Mouse (Mus musculus) brain, embryonic 18.5 days (tissue): Measurements from ENCODE around the gene Gm20903.
"Not testable (repeated sequence)": the region's sequence is repeated elsewhere in the genome, so short reads cannot be mapped to it uniquely, and the experiment has no call there.

ENCODE experiments used
- DNase-seq: peaks from one replicate; pipeline ENCODE4 v3.0.0-alpha.2; 2012; ENCODE audit warnings: low read depth, low spot score

The Gm20903 gene

GRCm38 (mm10) chrY:73669015-73669414 lies at the start of gene Gm20903:
Gm20903 (plus strand) TSS chrY:73669315.
- DNase-seq, result not testable (repeated sequence)
